Mouse (Mus musculus): Measurements from ENCODE around the gene Vmn1r227.

Gene Vmn1r227

DNA sequence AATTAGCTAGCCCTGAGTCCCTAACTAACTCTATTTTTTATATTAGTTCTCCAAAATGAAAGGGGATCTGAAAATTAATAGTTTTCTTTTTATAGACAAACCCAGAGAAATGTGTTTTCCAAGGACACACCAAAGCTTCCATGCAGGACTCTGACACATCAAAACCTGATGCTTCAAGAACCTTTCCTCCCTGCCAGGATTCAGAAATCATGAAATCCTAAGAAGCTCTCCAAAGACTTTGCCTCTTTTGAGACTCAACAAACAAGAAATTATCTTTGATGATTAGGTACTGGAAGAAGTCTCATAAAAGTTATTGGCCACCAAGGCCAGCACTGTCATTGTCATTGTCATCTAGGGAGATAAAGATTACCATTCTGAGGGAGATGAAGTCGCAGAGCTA, at the start of gene Vmn1r227:
Gene Vmn1r227 (plus strand): TSS at position 301 of the 400 bp plus-strand sequence.
- DNase-seq (ENCODE audit: low read depth): no peak

DNA sequence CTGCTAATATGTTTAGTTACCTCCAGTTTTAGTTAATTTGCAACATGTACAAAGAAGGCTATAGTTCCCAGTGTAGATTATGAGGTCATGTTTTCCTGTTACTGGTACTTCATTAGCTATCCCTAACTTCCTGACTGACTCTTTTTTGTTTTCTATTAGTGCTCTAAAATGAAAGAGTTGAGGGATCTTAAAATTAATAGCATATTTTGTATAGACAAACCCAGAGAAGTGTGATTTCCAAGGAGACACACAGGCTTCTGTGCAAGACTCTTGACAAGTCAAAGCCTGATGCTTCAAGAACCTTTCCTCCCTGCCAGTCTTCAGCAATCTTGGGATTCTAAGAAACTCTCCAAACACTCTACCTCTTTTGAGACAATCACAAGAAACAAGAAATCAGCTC, 47.1 kb upstream of the Vmn1r227 start, which contains the start of gene Vmn1r226:
Gene Vmn1r226 (plus strand): TSS at position 301 of the 400 bp plus-strand sequence.
- no peak for DNase-seq (ENCODE audit: low read depth)

DNA sequence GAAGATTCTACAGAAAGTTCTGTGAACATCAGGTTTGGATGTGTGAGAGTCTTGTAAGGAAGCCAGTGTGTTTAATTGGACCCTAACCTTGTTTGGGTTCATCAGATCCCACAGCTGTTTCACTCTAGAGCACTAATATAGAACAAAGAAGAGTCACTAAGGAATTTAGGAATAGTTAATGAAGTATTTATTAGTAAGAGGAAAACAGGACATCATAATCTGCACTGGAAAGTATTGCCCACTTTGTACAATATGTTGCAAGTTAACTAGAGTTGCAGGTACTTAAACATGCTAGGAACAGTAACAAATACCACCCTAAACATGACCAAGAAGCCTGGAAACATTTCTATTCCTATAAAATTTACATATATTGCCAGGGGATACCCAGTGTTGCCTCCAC, 56.4 kb downstream of the Vmn1r227 start, which contains the start of gene Vmn1r228:
Gene Vmn1r228 (minus strand): TSS at position 101 of the 400 bp plus-strand sequence.
- DNase-seq (ENCODE audit: low read depth): no peak

Data from induced T-regulatory cell, adult 2 months (primary cell).